Mouse (Mus musculus): ENCODE data around the gene Add1.

Add1 gene

DNA sequence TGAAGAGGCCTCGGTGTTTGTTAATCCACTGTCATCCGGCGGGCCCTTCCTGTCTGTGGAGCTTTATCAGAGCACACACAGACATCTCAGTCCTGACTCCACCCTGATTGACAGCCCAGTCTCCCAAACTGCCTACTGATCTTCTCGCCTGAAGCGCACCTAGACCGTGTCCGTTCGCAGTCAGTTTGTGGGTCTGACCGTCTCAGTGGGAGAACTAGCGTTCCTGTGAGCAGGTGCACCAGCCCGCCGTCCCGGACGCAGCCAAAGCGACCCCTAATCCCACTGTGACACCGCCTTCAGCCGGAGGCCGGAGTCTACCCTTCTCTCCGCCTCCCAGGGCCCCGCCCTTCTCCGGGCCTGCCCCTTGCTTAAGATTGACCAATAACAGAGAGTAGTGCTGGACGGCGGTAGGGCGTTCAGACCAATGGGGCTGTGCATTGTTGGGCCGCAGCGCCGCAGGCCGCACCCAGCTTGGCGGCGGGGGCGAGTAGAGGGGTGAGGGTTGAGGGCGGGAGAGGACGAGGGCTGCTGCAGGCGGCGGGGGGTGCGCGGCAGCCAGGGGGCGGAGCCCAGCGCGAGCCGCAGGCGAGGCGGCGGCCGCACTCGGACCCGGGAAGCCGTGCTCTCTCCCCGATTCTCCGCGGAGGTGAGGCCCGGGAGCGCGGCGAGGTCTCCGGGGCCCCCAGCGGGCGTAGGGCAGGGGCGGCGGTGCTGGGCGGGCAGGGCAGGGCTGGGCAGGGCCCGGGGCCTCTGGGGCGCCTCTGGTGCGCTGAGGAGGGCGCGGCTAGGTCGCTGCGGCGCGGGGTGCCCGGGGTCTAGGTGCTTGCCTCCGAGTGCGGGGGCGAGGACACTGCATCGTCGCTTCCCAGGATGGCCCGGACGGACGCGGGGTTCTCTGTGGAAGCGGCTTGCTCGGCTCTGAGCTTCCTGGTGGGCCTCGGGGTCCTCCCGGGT is at the start of gene Add1:
Add1 (plus strand) TSS at position 397 of the 954 bp plus-strand sequence.
- DNase-seq = peak; percentile 98

DNA sequence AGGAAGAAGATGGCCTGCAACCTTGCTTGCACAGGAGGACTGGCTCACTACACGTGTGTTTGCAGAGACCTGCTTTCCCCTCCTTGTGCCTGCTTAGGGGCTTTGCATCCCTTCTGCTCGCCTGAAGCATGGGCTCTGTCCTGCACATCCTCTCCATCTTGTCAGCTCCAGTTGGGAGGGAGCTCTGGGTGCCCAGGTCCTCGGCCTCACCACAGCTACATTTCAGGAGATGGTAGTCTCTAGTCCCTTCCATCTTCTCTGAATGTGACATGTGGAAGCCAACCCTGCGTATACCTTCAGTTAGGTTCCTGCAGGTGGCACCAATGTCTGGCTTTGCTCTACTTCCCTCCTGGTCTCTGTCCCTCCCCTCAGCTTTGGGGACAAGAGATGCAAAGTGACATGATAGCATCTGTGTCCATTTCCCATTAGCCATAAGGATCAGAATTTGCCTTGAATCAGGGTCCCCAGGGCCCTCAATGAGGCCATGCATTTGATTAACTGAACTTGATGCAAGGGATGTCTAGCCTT is 49.4 kb upstream of the Add1 start:
- DNase-seq = no peak

DNA sequence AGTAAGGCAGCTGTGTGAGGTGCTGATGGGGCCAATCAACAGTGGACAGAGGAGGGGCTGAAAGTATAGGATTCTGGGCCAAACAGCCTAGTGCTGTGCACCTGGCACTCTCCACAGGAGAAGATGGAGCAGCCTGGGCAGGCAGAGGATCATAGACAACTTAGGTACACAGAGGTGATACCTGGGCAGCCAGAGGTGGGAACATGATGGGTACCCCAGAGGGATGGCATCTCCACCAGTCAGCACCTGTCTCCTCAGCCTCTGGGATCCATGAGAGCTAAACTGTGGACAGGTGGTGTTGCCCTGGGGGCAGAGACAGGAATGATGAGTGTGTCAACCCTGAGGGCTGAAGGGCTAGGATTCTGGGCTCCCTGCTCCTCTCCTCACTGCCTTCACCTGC is 49.0 kb upstream of the Add1 start:
- DNase-seq = no peak

DNA sequence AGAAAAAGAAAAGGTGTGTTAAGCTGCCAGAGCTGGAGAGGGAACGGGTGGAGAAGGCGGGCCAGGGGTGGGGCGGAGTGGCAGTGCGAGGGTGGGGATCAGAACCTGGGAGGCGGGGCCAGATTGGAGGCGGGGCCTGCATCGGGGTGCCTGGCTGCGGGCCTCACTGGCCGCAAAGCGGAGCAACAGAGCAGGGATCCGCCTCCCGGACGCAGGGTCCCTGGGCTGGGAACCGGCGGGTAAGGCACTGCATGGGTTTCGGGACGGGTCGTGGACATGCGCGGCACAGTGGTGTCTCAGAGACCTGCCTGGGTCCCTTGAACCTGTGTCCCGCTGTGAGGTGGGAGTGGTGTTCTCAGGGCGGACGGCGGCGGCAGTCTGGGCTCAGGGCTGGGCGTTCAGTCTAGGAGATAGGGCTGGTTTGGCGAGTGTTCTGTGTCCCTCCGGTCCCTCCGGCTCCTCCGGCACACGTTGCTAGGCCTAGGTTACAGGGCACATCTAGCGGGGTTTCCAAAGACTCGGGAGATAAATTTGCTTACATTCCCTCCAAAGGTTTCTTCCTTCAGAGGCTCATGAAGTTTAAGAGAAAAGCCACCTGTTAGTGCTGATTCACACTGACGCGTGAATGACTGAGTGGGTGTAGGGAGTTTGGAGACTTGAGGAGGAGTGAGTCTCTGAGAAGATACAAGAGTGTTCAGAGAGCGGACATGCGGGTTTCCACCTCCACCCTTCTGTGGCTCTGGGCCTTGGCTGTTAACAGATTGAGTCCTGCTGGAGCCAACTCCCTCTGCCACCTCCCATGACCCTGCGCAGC is 47.6 kb upstream of the Add1 start, which contains the start of gene Sh3bp2:
Sh3bp2 (plus strand) TSS at position 176 of the 814 bp plus-strand sequence.
- DNase-seq = peak; percentile 98

DNA sequence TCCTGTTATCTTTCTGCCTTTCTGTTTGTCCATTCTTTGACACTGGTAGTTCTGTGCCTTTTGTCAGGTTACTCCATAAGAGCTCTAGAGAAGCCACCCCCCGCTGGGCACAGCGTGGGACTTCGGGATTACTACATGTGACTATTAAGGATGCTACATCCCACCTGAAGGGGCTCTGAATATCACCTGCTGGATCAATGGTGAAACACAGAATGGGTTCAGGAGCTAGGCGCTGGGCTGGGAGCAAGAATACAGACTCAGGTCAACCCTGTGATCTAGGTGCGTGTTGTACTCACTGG is 47.0 kb upstream of the Add1 start:
- DNase-seq = no peak

DNA sequence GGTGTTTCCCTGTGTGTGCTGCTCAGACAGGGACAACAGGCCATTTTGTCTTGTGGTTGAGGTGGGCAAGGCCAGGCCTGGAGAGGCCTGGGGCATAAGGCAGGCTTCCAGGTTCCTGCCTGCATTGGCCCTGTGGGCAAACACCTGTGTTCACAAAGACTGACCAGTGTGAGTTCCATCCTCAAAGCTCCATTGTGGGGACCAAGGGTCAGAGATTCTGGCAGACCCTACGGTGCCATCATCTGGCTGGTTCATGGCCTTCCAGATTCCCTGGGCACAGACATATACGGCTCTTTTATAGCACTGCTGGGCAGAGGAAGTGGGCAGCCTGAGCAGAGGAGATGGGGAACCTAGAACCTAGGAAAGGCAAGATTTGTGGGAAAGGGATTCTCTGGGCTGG is 46.1 kb upstream of the Add1 start:
- no peak for DNase-seq

DNA sequence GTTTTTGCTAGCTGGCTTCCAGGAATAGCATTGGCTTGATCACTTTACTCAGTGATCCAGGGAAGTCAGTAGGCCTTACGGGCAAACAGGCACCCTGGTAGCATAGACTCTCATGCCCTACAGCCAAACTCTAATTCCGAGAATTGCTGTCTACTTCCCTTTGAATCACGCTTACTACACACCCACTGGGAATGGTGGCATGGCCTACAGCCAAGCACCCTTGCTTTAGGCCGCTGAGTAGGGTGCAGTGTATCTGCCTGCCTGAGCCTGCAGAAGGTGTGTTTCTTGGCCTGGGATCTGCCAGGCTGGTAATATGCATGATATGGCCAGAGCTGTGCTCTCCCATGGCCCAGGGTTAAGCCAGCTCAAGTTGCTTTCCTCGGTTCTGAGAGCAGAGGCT is 44.7 kb upstream of the Add1 start:
- DNase-seq = no peak

DNA sequence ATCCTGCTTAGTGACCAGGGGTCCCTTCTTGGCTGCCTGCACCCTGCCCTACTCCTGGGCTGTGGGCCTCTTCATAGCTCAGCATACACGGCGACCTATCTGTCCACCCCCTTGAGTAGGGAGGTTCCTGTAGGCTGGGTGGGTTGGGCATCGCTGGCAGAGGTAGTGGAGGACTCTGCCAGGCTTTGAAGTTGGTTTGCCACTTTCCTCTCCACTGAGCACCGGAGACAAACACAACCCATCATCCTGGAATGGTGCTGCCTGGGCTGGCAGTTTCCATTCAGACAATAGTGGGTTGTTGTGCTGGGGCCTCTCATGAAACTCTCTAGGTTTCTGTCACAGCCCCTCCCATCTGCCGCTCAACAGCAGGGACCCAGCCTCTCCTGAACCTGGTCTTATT is 43.3 kb upstream of the Add1 start:
- no peak for DNase-seq

DNA sequence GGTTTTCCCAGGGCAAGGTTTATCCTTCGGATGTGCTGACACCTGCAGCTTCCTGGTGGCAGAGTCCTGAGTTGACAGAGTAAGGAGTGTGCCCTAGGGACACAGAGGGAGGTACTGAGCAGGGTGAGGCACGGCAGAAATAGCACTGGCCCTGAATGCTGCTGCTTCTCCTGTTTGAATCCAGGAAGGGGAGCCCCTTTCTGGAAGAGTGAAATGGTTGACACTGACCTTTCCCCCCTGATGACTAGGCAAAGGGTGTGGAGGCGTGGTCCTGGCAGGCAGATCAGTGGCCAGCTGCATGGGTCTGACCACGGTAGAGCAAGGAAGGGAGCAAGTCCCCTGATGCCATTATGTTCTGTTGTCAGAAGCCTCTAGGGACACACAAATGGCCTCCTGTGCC is 42.8 kb upstream of the Add1 start:
- DNase-seq = peak; percentile 38

DNA sequence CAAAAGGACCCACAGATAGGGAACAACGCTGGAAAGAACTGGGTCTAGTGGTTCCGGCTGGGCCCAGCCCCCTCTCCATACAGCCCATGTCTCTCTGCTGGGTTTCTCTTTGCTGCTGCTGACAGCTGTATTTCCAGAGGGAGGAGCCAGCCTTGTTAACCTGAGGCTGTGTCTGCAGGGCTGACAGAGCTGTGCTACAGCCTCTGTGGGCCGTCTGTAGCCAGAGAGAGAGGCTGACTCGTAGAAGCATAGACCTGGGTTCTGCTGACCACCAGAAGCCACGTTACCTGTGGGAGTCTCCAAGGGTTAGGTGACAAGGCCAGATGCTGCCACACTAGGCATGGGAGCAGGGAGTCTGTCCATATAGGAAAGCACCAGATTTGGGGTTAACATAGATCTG is 40.4 kb upstream of the Add1 start:
- no peak for DNase-seq

DNA sequence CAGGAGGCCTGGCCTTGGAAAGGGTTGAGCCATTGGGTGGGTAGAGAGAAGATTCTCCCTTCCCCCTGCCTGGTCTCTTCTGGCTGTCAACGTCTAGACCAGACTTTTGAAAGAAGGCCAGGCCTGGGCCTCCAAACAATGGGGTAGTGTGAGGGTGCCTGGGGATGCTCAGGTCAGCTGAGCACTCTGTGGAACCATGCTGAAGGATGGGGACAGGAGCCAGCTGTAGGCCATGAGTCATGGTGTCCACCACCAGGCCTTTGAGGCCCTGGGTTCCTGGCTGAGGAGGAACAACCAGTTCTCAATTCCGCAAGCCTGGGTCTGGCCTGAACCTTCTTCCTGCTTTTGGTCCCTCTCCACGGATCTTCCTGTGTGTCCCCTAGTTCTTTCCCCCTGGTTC is 39.6 kb upstream of the Add1 start:
- DNase-seq = no peak

DNA sequence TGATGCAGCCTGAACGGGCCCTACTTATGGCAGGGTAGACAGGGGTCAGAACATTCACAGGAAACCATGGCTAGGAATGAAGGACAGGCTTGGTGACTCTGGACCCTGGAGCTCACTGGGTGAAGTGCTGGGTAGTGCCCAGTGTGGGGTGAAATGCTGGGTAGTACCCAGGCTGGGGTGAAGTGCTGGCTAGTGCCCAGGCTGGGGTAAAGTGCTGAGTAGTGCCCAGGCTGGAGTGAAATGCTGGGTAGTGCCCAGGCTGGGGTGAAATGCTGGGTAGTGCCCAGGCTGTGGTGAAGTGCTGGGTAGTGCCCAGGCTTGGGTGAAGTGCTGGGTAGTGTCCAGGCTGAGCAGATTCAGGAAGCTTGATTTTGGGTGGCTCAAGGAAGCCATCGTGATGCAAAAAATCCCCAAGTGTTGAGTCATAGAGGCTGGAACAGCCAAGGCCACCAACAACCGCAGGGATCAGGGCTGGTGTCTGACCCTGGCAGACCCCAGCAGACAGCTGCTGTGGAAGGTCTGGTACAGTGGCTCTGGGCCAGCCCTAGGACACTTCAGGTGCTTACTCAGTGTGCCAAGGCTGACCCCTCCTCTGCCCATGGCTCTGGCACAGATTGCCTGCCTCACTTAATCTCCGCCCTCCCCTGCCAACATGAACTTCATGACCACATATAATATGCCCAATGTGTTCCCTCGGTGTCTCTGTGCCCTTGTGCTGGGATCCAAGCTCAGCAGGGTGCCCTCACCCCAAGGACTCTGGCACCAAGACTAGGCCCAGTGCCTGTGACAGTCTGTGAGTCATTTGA is 38.5 kb upstream of the Add1 start:
- DNase-seq = no peak

DNA sequence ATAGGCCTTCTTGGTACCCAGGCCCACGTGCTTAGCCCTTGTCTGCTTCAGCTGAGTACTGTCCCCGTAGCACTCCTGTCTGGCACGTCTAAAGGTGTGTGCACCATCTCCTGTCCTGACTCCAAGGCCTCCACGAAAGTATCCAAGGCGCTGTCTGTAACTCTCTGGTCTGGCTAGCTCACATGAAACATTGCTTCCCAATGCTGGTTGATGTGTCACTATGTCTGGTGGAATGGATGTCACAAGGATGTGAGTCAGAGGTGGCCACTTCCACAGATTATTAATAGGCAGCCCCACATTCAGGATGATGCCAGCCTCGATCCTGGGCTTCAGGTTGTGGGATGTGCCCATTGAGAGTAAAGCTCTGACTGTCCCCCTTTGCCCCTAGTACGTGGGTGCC is 37.6 kb upstream of the Add1 start:
- DNase-seq = no peak

DNA sequence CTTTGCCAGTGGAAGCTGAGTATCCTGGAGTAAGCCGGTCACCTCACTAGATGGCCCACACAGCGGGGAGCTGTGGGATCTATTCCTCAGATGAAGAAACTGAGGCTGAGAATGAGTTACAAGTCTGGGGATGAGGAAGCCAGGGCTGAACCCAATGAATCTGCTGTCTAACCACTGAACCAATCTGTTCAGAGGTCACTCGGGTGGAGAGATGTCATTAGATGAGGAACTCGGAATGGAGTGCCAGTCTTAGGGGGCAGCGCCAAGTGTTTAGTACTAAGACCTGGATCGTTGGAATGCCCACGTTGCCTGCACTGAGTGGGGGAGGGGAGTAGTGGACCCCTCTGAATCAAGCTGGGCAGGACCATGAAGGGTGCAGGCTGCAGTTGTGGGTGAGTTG is 35.4 kb upstream of the Add1 start:
- no peak for DNase-seq

DNA sequence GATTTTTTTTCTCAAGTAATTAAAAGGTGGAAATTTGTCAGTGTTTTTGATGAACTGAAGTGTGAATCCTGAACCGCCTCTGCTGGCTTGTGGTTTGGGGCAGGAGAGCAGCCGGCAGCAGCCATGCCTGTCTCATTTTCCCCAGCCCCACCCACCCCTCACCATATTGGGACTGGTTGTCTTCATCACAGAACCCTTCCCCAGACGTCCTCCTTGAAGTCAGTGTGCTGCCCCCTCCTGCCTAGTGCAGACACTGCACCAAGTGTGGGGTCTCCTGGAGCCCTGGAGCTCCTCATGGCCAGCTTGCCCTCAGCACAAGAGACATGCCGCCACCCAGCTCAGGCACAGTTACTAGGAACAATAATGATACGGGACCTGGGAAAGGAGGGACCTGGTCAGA is 34.9 kb upstream of the Add1 start:
- peak; percentile 75 for DNase-seq

DNA sequence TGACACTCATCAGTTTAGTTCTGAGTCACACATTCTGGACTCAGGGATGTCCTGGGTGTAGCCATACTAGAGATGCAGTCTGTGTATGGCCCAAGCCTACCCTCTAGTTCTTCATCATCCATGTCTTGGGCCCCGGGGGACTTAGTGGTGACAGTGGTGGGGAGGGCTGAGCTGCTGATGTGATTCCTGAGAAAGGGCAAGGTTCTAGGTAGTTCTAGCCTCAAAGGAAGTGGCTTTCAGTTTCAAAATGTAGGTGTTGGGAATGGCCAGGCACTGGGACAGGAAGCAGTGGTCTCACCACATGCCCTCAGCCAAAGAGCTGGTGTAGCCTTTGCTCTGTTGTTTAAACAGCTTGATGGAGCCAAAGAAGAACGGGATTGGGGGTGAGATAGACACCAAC is 34.3 kb upstream of the Add1 start:
- no peak for DNase-seq

DNA sequence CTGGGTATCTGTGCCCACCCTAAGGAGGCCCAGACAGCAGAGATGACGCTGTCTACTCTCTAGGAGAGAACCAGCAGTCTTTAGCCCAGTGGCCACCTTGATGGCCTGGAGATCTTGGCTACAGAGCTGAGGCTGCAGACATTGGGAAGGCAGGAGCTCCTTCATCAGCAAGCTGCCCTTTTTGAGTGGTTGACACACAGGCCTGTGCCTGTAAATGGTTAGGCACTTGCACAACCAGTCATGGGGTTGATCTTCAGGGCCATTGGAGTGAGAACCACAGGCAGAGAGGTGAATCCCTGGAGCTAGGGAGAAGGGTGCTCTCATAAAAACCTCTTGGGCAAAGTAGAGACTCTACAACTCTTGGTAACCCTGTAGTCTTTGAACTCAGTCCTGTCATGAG is 31.3 kb upstream of the Add1 start:
- DNase-seq = no peak

DNA sequence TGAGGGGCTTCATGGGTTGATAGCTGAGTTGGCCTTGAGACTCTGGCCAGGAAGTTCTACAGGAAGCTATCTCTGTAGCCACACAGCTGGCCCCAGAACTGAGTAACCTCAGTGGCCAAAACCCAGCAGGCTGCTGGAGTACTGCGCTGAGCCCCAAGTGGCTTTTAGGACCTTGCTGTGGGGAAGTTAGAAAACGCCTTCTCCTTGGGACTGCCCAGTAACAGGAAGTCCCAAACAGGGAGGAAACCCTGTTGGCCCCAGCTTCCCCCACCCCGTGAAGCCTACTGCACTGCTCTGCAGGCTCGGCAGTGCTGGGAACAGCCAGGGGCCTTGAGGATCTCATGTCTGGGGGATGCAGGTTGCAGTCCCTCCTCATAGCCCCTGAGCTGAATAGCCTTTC is 30.4 kb upstream of the Add1 start:
- no peak for DNase-seq

DNA sequence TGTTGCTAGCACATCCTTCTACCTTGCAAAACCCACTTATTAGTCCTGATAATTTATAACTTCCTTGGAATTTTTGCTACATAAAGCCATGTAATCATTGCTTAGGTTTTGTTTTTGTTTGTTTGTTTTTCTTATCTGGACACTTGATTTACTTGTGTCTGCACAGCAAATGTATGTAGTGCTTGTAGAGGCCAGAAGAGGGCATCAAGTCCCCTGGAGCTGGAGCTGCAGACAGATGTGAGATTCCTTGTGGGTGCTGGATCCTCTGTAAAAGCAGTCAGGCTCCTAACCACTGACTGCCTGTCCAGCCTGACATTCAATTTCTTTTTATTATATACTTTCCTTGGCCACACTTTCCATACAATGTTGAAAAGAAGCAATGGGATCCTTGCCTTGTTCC is 26.1 kb upstream of the Add1 start:
- peak; percentile 64 for DNase-seq

DNA sequence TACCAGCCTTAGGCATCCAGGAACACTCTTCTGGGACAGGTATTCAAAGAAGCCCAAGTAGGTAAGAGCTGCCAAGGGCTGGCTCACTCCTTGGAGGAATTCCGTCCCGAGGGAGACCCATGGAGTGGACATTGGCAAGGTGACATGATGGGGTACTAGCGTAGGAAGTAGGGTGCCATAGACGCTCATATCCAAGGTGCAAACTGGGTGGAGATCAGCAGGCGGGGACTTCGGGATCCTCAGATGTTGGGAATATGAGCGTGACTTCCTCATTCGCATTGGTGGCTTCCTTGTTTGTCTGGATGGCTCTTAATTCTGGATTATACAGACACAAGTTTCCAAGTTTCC is 24.4 kb upstream of the Add1 start:
- peak; percentile 19 for DNase-seq

DNA sequence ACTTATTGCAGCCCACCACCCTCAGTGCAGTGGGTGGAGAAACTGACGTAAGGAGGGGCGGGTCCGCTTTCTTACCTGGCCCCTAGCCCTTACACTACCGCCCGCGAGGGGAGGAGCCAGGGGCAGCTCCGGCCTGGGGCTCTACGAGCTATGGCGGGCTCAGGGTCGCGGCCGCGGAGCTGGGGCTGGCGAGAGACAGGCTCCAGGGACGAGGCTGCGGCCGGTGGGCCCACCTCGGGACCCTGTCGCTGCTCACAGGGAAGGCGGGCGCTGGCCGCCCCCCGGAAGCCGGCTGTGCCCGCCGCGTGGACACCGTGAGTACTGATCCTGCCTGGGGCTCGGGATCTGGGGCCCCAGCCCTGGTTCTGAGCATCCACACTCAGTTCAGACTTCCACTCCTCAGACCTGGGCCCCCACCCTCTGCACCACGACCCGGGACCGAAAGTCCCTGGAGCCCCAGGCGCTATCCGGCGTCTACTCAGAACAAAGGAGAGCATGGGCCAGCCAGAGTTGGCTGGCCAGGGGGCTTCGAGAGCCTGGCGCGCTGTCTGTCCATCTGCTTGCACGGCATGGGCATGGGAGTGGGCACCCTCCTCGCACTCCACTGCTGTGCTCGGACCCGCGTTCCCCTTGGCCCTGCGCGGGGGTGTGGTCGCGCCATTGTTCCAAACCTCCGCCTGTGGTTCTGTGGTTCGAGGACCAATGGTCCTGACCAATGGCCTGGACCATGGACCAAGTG is 23.8 kb upstream of the Add1 start:
- DNase-seq = peak; percentile 63

DNA sequence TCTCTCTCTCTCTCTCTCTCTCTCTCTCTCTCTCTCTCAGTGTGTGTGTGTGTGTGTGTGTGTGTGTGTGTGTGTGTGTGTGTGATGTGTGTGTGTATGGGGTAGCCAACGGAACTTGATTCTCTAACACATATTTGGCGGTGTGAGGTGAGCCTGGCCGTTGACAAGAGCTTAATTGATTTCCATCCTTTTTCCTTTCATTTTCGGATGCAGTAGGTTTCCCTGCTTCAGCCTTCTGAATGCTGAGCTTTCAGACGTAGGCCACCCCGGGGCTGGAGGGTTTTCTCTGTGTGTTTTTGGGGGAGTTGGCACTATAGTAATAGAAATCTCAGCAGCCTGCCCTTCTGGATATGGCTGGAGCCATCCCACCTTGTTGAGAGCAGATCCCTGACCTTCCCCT is 23.2 kb upstream of the Add1 start:
- no peak for DNase-seq

DNA sequence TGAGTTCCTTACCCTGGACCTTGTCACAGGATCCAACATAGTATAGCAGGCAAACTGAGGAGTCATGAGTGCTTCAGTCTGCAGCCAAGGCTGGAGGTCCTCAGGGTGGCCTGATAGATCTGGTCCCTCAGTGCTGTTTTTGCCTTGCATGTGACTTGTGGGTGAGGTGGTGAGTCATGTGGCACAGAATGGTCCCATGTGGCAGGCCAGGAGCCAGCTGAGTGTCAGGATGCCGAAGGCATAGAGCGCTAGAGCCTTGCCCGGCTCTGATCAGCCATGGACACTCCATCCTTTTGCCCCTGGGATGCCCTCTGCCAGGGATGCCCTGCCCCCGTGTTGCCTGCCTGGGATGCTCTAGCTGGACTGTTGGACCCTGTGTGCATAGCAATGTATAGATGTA is 21.6 kb upstream of the Add1 start:
- no peak for DNase-seq

All from lung, postnatal 10 days (tissue).